Mouse (Mus musculus) gastrocnemius, postnatal 14 days (tissue): Measurements from ENCODE around the gene Tm9sf3. TPM values are rescaled to one million over a fixed set of nuclear protein-coding genes. Genes with fewer than 3 reads are reported as not detected.

Experiments
- DNase-seq: peaks from one replicate; pipeline ENCODE4 v3.0.0; 2021; ENCODE audit warnings: mixed read lengths
- intact Hi-C: fragments of 180-260 bp; cut with DNase I; formaldehyde crosslinking; loops from one replicate; pipeline ENCODE4 v1.15.1; 2025; ENCODE audit warnings: low total_unique reads
- total RNA-seq, 2 experiments: library from RNA; stranded (reverse); gene quantifications; 2 replicates each; pipeline ENCODE4 v1.2.3; 2021

Tm9sf3 gene
- total RNA-seq, 2 experiments from 2014 or later, result 73.7 to 78.2 TPM

DNA sequence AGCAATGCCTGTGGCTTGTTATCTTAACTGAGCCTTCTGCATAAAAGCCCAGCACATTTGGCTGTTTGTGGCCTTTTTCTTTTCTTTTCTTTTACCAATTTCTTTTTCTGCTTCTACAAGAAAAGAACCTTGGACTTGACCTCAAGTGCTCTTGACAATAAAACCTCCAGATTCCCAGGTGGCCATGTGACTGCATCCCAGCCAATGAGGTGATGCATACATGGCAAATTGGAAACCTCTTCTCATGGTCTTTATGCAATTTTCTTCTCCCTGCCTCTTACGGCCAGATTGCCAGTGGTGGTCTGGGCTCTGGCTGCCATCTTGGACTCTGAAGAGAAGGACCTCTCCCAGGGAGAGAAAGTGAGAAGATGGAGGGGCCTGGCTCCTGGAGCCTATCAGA is 70.4 kb downstream of the Tm9sf3 start:
- no peak for DNase-seq
- intact Hi-C loops, result no loop called here

DNA sequence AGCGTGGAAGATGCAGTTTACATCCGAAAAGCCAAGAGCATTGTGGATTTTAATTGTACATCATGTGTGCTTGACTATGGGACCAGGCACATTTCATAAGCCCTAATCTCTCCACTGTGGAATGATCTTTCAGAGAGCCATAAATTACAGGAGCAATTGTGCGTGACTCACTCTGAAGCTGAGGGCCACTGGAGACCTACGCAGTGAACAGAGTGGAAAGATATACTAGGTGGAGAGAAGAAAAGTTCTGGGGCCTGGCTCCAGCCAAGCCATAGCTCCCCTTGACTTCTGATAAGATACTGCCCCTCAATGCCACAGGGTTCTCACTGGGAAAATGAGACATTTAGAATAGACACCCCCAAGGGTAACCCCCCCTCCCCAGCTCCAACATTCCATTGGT is 70.8 kb downstream of the Tm9sf3 start:
- intact Hi-C loops, result no loop called here
- no peak for DNase-seq

DNA sequence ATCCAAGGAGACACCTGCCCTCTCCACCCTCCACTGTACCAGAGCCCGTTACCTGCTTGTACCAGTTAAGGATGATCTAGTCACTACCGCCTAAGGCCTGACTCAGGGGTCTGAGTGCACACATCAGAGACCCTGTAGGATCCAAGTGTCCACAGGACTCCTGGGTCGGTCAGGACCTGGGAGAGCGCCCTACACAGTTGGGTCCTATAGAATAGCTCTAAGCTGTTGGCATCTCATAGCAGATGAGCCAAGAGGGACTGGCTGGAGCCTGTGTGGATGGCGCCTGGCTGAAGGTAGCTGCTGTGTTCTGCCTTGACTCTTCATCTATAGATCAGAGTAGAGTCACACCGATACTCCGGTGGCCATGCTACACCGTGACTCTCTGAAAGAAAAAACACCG is 72.1 kb downstream of the Tm9sf3 start:
- intact Hi-C loops, result no loop called here
- no peak for DNase-seq

DNA sequence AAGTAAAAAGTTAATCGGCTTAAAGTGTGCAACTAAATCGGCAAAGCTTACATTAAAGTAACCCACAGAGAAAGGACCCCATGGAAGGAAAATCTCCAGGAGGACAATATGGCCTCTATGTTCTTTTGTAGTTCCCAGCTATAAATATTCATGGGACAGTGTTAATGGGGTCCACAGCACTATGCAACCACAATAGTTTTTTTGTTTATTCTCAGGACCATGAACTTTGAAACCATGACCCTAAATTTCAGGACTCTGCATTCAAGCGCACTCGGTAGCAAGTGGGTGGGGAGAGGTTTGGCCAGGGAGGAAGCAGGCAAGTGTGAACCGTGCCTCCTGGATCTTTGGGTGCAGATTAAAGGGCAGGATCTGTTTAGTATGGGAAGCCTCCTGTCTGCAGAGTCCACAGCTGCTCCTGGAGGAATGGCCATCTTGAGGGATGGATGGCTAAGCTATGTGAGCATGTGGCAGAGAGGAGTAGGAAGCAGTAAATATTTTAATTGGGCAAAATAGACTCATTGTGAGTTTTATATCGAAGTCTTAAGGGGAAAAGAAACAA is 72.8 kb downstream of the Tm9sf3 start:
- intact Hi-C loops, result no loop called here
- no peak for DNase-seq

DNA sequence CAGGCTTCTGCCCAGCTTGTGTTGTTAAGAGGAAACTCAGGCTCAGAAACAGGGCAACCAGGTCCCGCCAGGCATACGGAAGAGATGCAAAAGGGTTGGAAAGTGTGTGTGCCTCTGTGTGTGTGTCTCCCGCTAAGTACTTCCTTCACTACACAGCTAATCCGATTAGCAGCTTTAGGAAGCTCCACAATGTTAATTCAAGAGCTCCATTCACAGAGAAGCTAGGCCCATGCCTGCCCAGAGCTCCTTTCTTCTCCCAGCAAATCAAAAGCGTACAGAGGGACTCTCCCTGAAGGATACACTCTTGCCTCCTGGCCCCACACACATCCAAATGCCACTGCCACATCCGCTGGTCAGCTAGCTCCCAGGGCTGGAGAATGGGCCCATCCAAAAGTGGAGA is 86.5 kb downstream of the Tm9sf3 start:
- intact Hi-C loops, result no loop called here

DNA sequence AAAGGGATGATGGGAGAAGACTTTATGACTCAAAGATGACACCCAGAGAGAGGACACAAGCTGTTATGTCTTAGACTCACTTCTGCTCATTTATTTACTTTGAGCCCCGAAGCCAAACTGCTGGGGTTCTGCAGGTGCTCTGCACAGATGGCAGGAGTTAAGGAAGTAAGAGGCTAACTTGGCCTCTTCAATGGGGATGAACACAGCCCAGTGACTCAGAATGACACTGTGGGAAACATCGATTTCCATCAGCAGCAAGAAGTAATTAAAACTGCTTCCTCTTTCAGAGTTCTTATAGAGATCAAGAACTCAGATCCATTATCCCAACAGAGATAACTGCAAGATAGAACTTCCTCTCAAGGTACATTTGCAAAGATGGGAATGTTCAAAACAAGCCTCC is 86.9 kb downstream of the Tm9sf3 start:
- DNase-seq, result no peak
- intact Hi-C loops, result no loop called here

More for the DNA sequence above, 86.5 kb downstream of the Tm9sf3 start:
- no peak for DNase-seq

DNA sequence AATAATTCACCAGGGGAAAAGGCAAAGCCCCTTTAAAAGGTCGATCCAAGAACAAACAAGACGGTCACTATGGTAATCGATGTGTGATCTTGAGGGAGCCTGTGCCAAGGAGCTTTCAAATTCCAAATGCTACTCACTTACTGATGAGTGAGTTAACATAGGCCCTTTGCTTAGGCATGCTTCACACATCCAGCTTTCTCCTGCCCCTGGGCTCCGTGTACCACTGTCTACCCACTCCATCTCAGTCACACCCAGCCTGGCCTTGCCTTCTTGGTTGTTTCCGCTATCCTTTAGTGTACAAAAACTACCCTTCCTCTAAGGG is 97.9 kb downstream of the Tm9sf3 start:
- DNase-seq, result no peak
- intact Hi-C loops, result no loop called here

DNA sequence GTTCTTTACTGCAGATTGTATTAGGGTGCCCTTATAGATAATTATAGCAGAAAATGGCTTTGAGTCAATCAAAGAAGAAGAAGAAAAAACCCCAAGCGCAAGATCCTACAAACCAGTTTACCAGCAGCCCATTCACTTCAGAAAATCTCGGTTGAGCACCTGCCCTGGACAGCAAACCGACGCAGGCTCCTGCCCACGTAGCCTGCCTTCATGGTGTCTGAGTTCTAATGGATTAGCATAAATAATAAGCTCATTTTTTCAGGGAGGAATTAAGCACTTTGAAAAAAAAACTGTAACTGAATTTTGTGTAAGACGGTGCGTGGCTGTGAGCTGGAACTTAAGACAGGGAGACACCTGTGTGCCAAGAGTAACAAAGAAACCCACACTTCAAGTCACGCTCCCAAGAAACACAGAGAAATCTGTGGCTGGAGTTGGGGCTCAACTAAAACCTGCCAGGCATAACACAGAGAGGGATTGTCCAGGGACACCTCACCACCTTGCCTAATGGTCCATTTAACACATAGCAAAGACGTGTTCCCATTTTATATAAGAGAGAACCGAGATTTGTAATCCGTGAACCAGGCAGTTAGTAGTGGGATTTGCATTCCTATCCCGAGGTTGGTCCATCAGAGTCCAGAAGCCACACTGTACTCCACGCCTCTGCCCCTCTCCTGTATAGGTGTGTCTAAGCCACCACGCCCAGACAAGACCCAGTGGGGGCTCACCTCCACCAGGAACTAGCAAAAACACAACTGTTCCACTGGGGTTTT is 98.5 kb downstream of the Tm9sf3 start:
- DNase-seq, result no peak
- intact Hi-C loops, result no loop called here

DNA sequence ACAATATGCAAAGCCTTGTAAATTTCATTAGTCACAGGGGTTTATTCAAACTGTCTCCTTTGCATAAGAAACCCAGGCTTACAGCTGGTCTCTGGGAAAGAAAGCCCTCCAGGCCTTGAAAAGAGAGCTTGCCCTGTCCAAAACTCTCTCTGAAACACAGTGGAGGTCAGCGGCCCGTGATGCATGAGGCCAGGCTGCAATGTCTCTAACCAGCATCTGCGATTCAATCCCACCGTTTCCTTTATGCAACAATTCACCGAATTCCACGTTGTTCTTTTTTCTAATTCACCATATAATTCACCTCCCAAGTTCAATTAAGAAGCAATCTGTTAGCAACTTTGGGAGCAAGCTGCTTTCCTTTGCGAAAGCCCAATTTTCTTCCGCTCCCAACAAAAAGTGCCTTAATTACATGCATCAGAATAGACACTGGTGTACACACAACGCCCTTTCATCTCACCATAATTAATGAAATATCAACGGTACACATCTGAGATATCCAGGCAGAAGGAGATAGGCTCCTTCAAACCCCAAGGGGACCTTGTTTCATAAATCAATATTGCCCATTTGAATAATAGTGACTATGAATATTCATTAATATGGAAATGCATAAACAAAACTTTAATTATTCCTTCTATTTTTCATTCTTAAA is 99.2 kb downstream of the Tm9sf3 start:
- no peak for DNase-seq
- intact Hi-C loops, result no loop called here

Other genes starting within 250 kb of the Tm9sf3 start
- not detected for gene Dntt, start 234.7 kb downstream of the Tm9sf3 start, total RNA-seq
- not detected for gene Opalin, start 186.9 kb downstream of the Tm9sf3 start, total RNA-seq
- gene Tll2, start 57.2 kb downstream of the Tm9sf3 start, total RNA-seq, result under 1 TPM; 0.16 to 0.27 TPM
- under 1 TPM; 0.38 to 0.70 TPM for gene Pik3ap1, start 121.1 kb upstream of the Tm9sf3 start, total RNA-seq
- 10 to 100 TPM; 12.0 to 12.2 TPM for gene Lcor, start 218.6 kb upstream of the Tm9sf3 start, total RNA-seq